Comparison of ENCODE assay signal across 9 mouse cellular contexts in the genomic region with DNA sequence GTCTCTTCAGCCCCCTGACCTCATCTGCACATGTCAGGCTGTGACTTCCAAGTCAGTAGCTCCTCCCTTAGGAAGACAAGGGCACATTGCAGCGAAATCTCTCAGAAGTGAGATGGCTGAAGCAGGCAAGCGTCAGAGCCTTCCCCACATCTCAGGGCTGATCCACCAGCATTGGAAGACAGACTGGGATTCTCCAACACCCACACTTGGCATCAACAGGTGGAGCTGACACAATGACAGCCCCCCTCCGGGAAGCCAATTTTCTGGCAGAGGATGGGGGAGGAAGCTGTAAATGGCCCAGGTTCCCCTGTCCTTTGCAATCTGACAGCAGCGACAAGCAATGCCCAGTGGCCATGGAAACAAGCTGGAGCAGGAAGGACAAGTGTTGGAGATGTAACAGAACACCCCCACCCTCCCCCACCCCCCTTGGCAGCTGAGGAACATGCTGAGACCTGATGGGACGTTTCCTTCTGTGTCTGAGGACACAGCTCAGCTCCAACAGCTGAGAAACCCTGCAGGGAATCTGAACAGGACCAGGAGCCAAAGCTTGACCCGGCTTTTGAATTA. TPM values are rescaled to one million over a fixed set of nuclear protein-coding genes. Genes with fewer than 3 reads are reported as not detected.
DNase-seq lines count a peak whose midpoint lies in the region; ATAC-seq lines count a peak whose summit lies in the region.
"Had no signal": no experiment of that assay in that cellular context is flagged by ENCODE, and none has a peak within 500 bp of the region (broad histone marks: within the 10 kb centered on the region; RNA-seq: fewer than 3 reads in every experiment).

No protein-coding gene starts in this region.

- no peaks in the 10 kb centered on the region for H3K9me3 ChIP-seq in midbrain, embryonic 11.5 days (ENCODE audit: control insufficient read depth, low read length)
- H3K9me3 ChIP-seq in midbrain, embryonic 16.5 days (replicated peaks; ENCODE audit: control insufficient read depth, low read length, poor library complexity, severe bottlenecking) = no peaks in the 10 kb centered on the region
- H3K9me3 ChIP-seq: liver, embryonic 12.5 days had no signal

- no peak overlapping the region for H3K4me3 ChIP-seq in midbrain, embryonic 11.5 days (ENCODE audit: low read depth, low read length)
- no peak overlapping the region for H3K4me3 ChIP-seq in midbrain, embryonic 16.5 days (ENCODE audit: low read depth, low read length)
- H3K4me3 ChIP-seq: liver, embryonic 12.5 days had no signal

- H3K36me3 ChIP-seq in midbrain, embryonic 11.5 days (ENCODE audit: control insufficient read depth, insufficient read depth, low read length) = no peaks in the 10 kb centered on the region
- no peaks in the 10 kb centered on the region for H3K36me3 ChIP-seq in midbrain, embryonic 16.5 days (ENCODE audit: control insufficient read depth, insufficient read depth, low read length)
- H3K36me3 ChIP-seq: liver, embryonic 12.5 days had no signal

- intact Hi-C loops in heart, postnatal 14 days (cut with DNase I) = no loop called here

- H3K4me2 ChIP-seq in midbrain, embryonic 11.5 days = no peak overlapping the region
- H3K4me2 ChIP-seq in midbrain, embryonic 16.5 days (ENCODE audit: low read length) = no peak overlapping the region
- H3K4me2 ChIP-seq: liver, embryonic 12.5 days had no signal

- DNase-seq in gastrocnemius, adult 18-20 months (ENCODE audit: low spot score) = peak; percentile 9
- no peak for DNase-seq in gastrocnemius, postnatal 10 days
- DNase-seq in midbrain, embryonic 11.5 days (ENCODE audit: low spot score, missing footprints) = peak; percentile 80
- DNase-seq in layer of hippocampus, adult 8-10 months (ENCODE audit: low spot score in 2 of 2) = peak; percentile 40 to 56
- DNase-seq in right cerebral cortex, postnatal 36 days (ENCODE audit: low spot score in 2 of 2) = peak; percentile 57 to 67
- no peak for DNase-seq in urinary bladder, postnatal 36 days (ENCODE audit: low spot score in 2 of 2)
- DNase-seq in heart, postnatal 14 days = no peak

- H3K4me1 ChIP-seq in midbrain, embryonic 11.5 days (ENCODE audit: control insufficient read depth, insufficient read depth, low read length) = no peaks in the 10 kb centered on the region
- H3K4me1 ChIP-seq in midbrain, embryonic 16.5 days (ENCODE audit: control insufficient read depth, insufficient read depth, low read length) = peaks cover 6% of the 10 kb centered on the region; the same call in 1 of the 2 replicates
- H3K4me1 ChIP-seq: liver, embryonic 12.5 days had no signal

- H3K9ac ChIP-seq in midbrain, embryonic 11.5 days (ENCODE audit: low read length) = no peak overlapping the region
- no peak overlapping the region for H3K9ac ChIP-seq in midbrain, embryonic 16.5 days (ENCODE audit: low read depth, low read length)
- H3K9ac ChIP-seq: liver, embryonic 12.5 days had no signal

- H3K27ac ChIP-seq in midbrain, embryonic 11.5 days (ENCODE audit: low read depth, low read length) = no peak overlapping the region
- no peak overlapping the region for H3K27ac ChIP-seq in midbrain, embryonic 16.5 days (ENCODE audit: low read length)
- H3K27ac ChIP-seq: liver, embryonic 12.5 days had no signal

- no peaks in the 10 kb centered on the region for H3K27me3 ChIP-seq in midbrain, embryonic 11.5 days (ENCODE audit: control insufficient read depth, insufficient read depth, low read length)
- H3K27me3 ChIP-seq in midbrain, embryonic 16.5 days (ENCODE audit: control insufficient read depth, insufficient read depth, low read depth, low read length) = no peaks in the 10 kb centered on the region

- ATAC-seq in midbrain, embryonic 11.5 days (ENCODE audit: low FRiP score) = no peak
- no peak for ATAC-seq in midbrain, embryonic 16.5 days
- ATAC-seq: liver, embryonic 12.5 days had no signal

- 47% methylated on average over 6 of the region's 6 CpGs for WGBS in midbrain, embryonic 11.5 days
- 48% methylated on average over 6 of the region's 6 CpGs for WGBS in midbrain, embryonic 16.5 days

RNA-seq across cellular contexts. Expression of a gene that starts 41.0 kb away (rescaled TPM):
- total RNA-seq in gastrocnemius, adult 18-20 months (2021) = not detected
- under 1 TPM in 1 of 2 experiments, not detected in 1; 0.81 TPM for total RNA-seq in gastrocnemius, postnatal 10 days (2021)
- polyA plus RNA-seq in midbrain, embryonic 11.5 days (2014; fragmentation: Nextera tagmentation; extraction: Ambion mirVana) = 0.22 TPM in 1 of 2 replicates, not detected in the other
- not detected in 2 replicates for polyA plus RNA-seq in midbrain, embryonic 16.5 days (2015; fragmentation: Nextera tagmentation; extraction: Ambion mirVana)
- total RNA-seq in layer of hippocampus, adult 8-10 months (2022) = 1 to 10 TPM in 3 of 4 experiments, under 1 TPM in 1; 0.80 to 4.4 (median 3.2) TPM
- not detected for total RNA-seq in heart, postnatal 14 days (2021)

RNA-seq across cellular contexts. Expression of a gene that starts 41.6 kb away (rescaled TPM):
- 1 to 10 TPM; 1.1 to 1.5 TPM for total RNA-seq in gastrocnemius, adult 18-20 months (2021)
- total RNA-seq in gastrocnemius, postnatal 10 days (2021) = under 1 TPM; 0.61 to 0.99 TPM
- polyA plus RNA-seq in midbrain, embryonic 11.5 days (2014; fragmentation: Nextera tagmentation; extraction: Ambion mirVana) = 0.41 and 0.44 TPM in 2 replicates
- polyA plus RNA-seq in midbrain, embryonic 16.5 days (2015; fragmentation: Nextera tagmentation; extraction: Ambion mirVana) = 0.15 and 0.53 TPM in 2 replicates
- 10 to 100 TPM; 17.8 to 20.5 (median 18.4) TPM for total RNA-seq in layer of hippocampus, adult 8-10 months (2022)
- total RNA-seq in heart, postnatal 14 days (2021) = 1 to 10 TPM in 1 of 2 experiments, under 1 TPM in 1; 0.73 to 2.1 TPM

Comparison
In these comparisons a context has a peak if more than half of its experiments do, and no peak if none do; other contexts are left out.
1. DNase-seq: peak in gastrocnemius, adult 18-20 months (single experiment), midbrain, embryonic 11.5 days (single experiment), layer of hippocampus, adult 8-10 months (2 of 2) and right cerebral cortex, postnatal 36 days (2 of 2); none in gastrocnemius, postnatal 10 days (single experiment), urinary bladder, postnatal 36 days (0 of 2) and heart, postnatal 14 days (0 of 2).
2. RNA of a gene that starts 41.6 kb away (total RNA-seq): 17.8 to 20.5 TPM in layer of hippocampus, adult 8-10 months; 0.73 to 2.1 TPM in heart, postnatal 14 days, 1.1 to 1.5 TPM in gastrocnemius, adult 18-20 months and 0.61 to 0.99 TPM in gastrocnemius, postnatal 10 days; every median in the first group is over 4 times any median in the second.